Mouse (Mus musculus) gonadal fat pad, adult 2 months (tissue): ENCODE measurements at regions not wholly inside any gene's neighbourhood (a gene's known extent, or its start where the extent isn't known, plus 50 kb on each side); places are given as distances from the start of the nearest gene placed in this dataset.
A peak's percentile ranks its signal among the peaks of the same experiment; 100 is the strongest.

Source experiments
- DNase-seq: peaks from one replicate; pipeline ENCODE4 v3.0.0-alpha.2; 2012; ENCODE audit warnings: low read depth

- no peak for DNase-seq
Observed at GRCm38 (mm10) chr6:18674584-18675250, 160.1 kb upstream of the Cttnbp2 start.

- no peak for DNase-seq
Observed at GRCm38 (mm10) chr6:18677131-18677530, 162.5 kb upstream of the Cttnbp2 start.

GRCm38 (mm10) chr6:18680712-18681111 lies 166.1 kb upstream of the Cttnbp2 start:
- DNase-seq, result no peak

- peak; percentile 5 for DNase-seq
Observed at GRCm38 (mm10) chr6:18682043-18682442, 166.3 kb upstream of the Lsm8 start.

- no peak for DNase-seq
Observed at GRCm38 (mm10) chr6:18688652-18689348, 159.6 kb upstream of the Lsm8 start.

GRCm38 (mm10) chr6:18697536-18697935 lies 150.8 kb upstream of the Lsm8 start:
- no peak for DNase-seq

GRCm38 (mm10) chr6:18698989-18699728 lies 149.2 kb upstream of the Lsm8 start:
- no peak for DNase-seq

GRCm38 (mm10) chr6:18699729-18700386 lies 148.5 kb upstream of the Lsm8 start:
- no peak for DNase-seq

GRCm38 (mm10) chr6:18710763-18711162 lies 137.6 kb upstream of the Lsm8 start:
- no peak for DNase-seq

- no peak for DNase-seq
Observed at GRCm38 (mm10) chr6:18748859-18749258, 99.5 kb upstream of the Lsm8 start.

- DNase-seq, result no peak
Observed at GRCm38 (mm10) chr6:18764536-18764935, 83.8 kb upstream of the Lsm8 start.

- no peak for DNase-seq
Observed at GRCm38 (mm10) chr6:18795390-18795789, 53.0 kb upstream of the Lsm8 start.

- DNase-seq, result no peak
Observed at GRCm38 (mm10) chr6:18795847-18796246, 52.5 kb upstream of the Lsm8 start.

- DNase-seq, result no peak
Observed at GRCm38 (mm10) chr6:18796540-18796939, 51.8 kb upstream of the Lsm8 start.
